9 mouse cellular contexts compared by ENCODE assay signal in genomic region chr13:58188412-58188811, GRCm38 (mm10). TPM values are rescaled to one million over a fixed set of nuclear protein-coding genes. Genes with fewer than 3 reads are reported as not detected.
A peak's percentile ranks its signal among the peaks of the same experiment; 100 is the strongest.
DNase-seq lines count a peak whose midpoint lies in the region; ATAC-seq and TF ChIP-seq lines count a peak whose summit lies in the region.
"Had no signal": no experiment of that assay in that cellular context is flagged by ENCODE, and none has a peak within 500 bp of the region (broad histone marks: within the 10 kb centered on the region; RNA-seq: fewer than 3 reads in every experiment).

No protein-coding gene starts in this region.

- H3K79me2 ChIP-seq in C2C12 (ENCODE audit: control insufficient read depth, insufficient read depth): peaks cover 56% of the 10 kb centered on the region

- no peaks in the 10 kb centered on the region for H3K4me1 ChIP-seq in liver, embryonic 13.5 days (replicated peaks)
- H3K4me1 ChIP-seq in neural tube, embryonic 15.5 days: no peaks in the 10 kb centered on the region

- WGBS in liver, embryonic 13.5 days (ENCODE audit: insufficient replicate concordance): 62% methylated on average over 4 of the region's 4 CpGs
- WGBS in neural tube, embryonic 15.5 days: 73% methylated on average over 4 of the region's 4 CpGs

- H3K36me3 ChIP-seq in C2C12 (ENCODE audit: control insufficient read depth, insufficient read depth): peaks cover 69% of the 10 kb centered on the region
- peaks cover 66% of the 10 kb centered on the region for H3K36me3 ChIP-seq in liver, embryonic 13.5 days
- peaks cover 34% of the 10 kb centered on the region for H3K36me3 ChIP-seq in neural tube, embryonic 15.5 days

- H3K79me3 ChIP-seq in C2C12 (ENCODE audit: low read depth): peaks cover 35% of the 10 kb centered on the region

- no peak overlapping the region for H3K9ac ChIP-seq in liver, embryonic 13.5 days
- H3K9ac ChIP-seq in neural tube, embryonic 15.5 days (replicated peaks): no peak overlapping the region

- DNase-seq in adrenal gland, adult 2 months: peak; percentile 77
- DNase-seq in embryo, embryonic 10.5 days (ENCODE audit: low spot score): peak; percentile 87
- peak; percentile 87 for DNase-seq in kidney, postnatal 14 days
- DNase-seq in liver, embryonic 13.5 days: peak; percentile 72
- DNase-seq in testis, postnatal 14 days (ENCODE audit: low spot score): peak; percentile 71

- no peak overlapping the region for H3ac ChIP-seq in C2C12 (ENCODE audit: control insufficient read depth, insufficient read length, low read depth)

- ATAC-seq in granulocyte monocyte progenitor cell, adult 5-6 weeks (replicated peaks; ENCODE audit: poor library complexity, severe bottlenecking): peak; percentile 99
- ATAC-seq in liver, embryonic 13.5 days (ENCODE audit: low read depth): peak; percentile 55; the same call in 1 of the 2 replicates
- no peak; the same call in 1 of the 2 replicates for ATAC-seq in neural tube, embryonic 15.5 days (ENCODE audit: low FRiP score)

- no peak overlapping the region for H3K4me2 ChIP-seq in liver, embryonic 13.5 days
- H3K4me2 ChIP-seq in neural tube, embryonic 15.5 days: no peak overlapping the region

- no peak overlapping the region for H3K4me3 ChIP-seq in C2C12 (ENCODE audit: insufficient read depth, poor library complexity, severe bottlenecking)
- no peak overlapping the region for H3K4me3 ChIP-seq in liver, embryonic 13.5 days (replicated peaks)
- H3K4me3 ChIP-seq in neural tube, embryonic 15.5 days (replicated peaks): no peak overlapping the region
- H3K4me3 ChIP-seq: erythroblast, embryonic 14.5 days had no signal

- no peaks in the 10 kb centered on the region for H3K27me3 ChIP-seq in C2C12 (ENCODE audit: control insufficient read depth, insufficient read depth, insufficient read length)
- no peaks in the 10 kb centered on the region for H3K27me3 ChIP-seq in liver, embryonic 13.5 days
- H3K27me3 ChIP-seq in neural tube, embryonic 15.5 days (replicated peaks): no peaks in the 10 kb centered on the region

- H3K27ac ChIP-seq in liver, embryonic 13.5 days: no peak overlapping the region
- 0 out of 2 replicates have a peak overlapping the region, but pooled peaks have one; percentile 28 for H3K27ac ChIP-seq in neural tube, embryonic 15.5 days (replicated peaks)

- TF ChIP-seq CTCF in C2C12 (IDR thresholded peaks at IDR 0.05; ENCODE audit: control insufficient read depth, insufficient read depth, insufficient read length): peak; percentile 68

- no peaks in the 10 kb centered on the region for H3K9me3 ChIP-seq in liver, embryonic 13.5 days (replicated peaks)
- no peaks in the 10 kb centered on the region for H3K9me3 ChIP-seq in neural tube, embryonic 15.5 days (replicated peaks)

TF ChIP-seq in C2C12, 6 proteins besides CTCF, POLR2A, EP300 and RAD21:
- TF ChIP-seq FOSL1 (IDR thresholded peaks at IDR 0.05; ENCODE audit: insufficient read depth, low read length, poor library complexity, severe bottlenecking): no peak
- TF ChIP-seq MAX (IDR thresholded peaks at IDR 0.05): no peak
- TF ChIP-seq MYOG (IDR thresholded peaks at IDR 0.05; ENCODE audit: control insufficient read depth, extremely low read depth, insufficient read length): no peak
- no peak for TF ChIP-seq CEBPB (IDR thresholded peaks at IDR 0.05; ENCODE audit: low read depth)
- TF ChIP-seq MYOD1 (IDR thresholded peaks at IDR 0.05; ENCODE audit: control insufficient read depth, insufficient read length, low read depth): no peak
- TF ChIP-seq USF1 (IDR thresholded peaks at IDR 0.05; ENCODE audit: low read depth): no peak

RNA-seq across cellular contexts. Expression of gene Ubqln1, which starts 27.0 kb away (rescaled TPM):
- 60.0 TPM for polyA plus RNA-seq in C2C12 (2012; fragmentation: generic; extraction: Trizol)
- 100 to 1,000 TPM; 112 to 159 TPM for total RNA-seq in adrenal gland, adult 2 months (2021)
- polyA plus RNA-seq in adrenal gland, adult 2 months (2012; rRNA removed): 164 and 166 TPM in 2 replicates
- 49.9 and 50.9 TPM in 2 replicates for total RNA-seq in granulocyte monocyte progenitor cell, adult 5-6 weeks (2014; fragmentation: Nextera tagmentation)
- 55.5 and 61.7 TPM in 2 replicates for total RNA-seq in granulocyte monocyte progenitor cell, adult 5-6 weeks (2017)
- polyA plus RNA-seq in liver, embryonic 13.5 days (2015; fragmentation: Nextera tagmentation; extraction: Ambion mirVana): 46.0 and 57.4 TPM in 2 replicates
- 137 and 144 TPM in 2 replicates for polyA plus RNA-seq in neural tube, embryonic 15.5 days (2015; fragmentation: Nextera tagmentation; extraction: Ambion mirVana)

RNA-seq across cellular contexts. Expression of gene Idnk, which starts 31.0 kb away (rescaled TPM):
- polyA plus RNA-seq in C2C12 (2012; fragmentation: generic; extraction: Trizol): 11.7 TPM
- 10 to 100 TPM; 55.1 to 69.8 TPM for total RNA-seq in adrenal gland, adult 2 months (2021)
- polyA plus RNA-seq in adrenal gland, adult 2 months (2012; rRNA removed): 11.0 and 15.3 TPM in 2 replicates
- total RNA-seq in granulocyte monocyte progenitor cell, adult 5-6 weeks (2014; fragmentation: Nextera tagmentation): 44.7 and 45.9 TPM in 2 replicates
- 41.6 and 44.6 TPM in 2 replicates for total RNA-seq in granulocyte monocyte progenitor cell, adult 5-6 weeks (2017)
- polyA plus RNA-seq in liver, embryonic 13.5 days (2015; fragmentation: Nextera tagmentation; extraction: Ambion mirVana): 21.8 and 26.3 TPM in 2 replicates
- 64.6 TPM in 2 replicates for polyA plus RNA-seq in neural tube, embryonic 15.5 days (2015; fragmentation: Nextera tagmentation; extraction: Ambion mirVana)
